Mouse (Mus musculus) right cerebral cortex, postnatal 14 days (tissue): ENCODE results near the gene Olfr2.
"Not testable (repeated sequence)": the region's sequence is repeated elsewhere in the genome, so short reads cannot be mapped to it uniquely, and the experiment has no call there.

Experiments
- DNase-seq: peaks from one replicate; pipeline ENCODE4 v3.0.0; 2022

Olfr2 gene

DNA sequence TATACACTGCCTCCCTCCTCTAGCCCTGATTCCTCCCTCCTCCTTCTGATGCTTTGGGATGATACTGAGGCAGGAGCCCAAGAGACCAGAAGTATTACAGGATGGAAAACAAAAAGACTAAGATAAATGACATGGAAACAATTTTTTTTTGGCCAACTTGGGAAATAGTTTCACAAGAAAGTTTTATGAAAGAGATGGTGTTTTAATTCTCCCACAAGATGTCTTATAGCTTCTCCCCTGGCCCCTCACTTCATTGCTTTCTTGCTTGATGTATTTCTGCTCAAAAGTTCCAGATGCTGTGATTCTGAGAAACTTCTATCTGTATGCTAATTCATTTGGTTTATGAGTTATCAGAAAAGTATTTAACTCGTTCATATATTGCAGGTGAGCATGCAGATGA lies at the start of gene Olfr2:
Olfr2 (minus strand) TSS at position 101 of the 400 bp plus-strand sequence.
- DNase-seq: no peak

DNA sequence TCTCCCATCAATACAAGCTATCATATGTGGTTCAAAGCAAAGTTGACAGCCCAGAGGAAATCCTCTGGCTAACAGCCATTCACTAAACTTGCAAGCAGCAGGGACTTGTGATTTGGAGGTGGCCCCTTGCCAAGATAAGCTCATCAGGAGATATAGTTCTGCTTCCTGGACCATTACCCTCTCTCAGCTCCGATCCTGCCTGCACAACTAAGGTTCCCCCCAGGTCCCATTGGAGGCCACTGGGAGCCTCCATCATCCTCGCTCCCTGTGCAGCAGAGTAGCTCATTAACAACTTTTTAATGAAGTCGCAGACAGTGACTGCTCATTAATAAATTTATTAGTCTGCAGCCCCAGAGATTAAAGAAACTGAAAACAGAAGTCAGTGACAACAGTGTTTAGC lies 41.7 kb upstream of the Olfr2 start:
- no peak for DNase-seq

DNA sequence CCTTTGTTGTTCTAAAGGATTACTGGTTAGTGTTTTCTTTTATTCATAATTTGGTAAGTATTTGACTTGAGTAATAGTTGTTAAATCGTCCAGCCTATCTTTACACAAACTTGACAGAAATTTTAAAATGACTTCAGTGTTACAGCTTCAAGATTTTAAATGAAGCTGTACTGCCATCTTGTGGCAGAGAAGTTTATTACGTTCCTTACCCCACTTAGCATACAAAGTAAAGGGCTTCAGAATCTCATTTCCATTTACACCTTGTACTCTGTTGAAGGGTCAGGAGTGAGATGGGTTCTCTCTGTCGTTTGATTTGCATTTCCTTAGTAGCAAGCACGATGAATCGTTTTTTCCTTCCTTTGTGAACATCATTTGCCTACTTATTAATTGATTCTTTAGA lies 40.0 kb upstream of the Olfr2 start:
- peak; percentile 7 for DNase-seq

DNA sequence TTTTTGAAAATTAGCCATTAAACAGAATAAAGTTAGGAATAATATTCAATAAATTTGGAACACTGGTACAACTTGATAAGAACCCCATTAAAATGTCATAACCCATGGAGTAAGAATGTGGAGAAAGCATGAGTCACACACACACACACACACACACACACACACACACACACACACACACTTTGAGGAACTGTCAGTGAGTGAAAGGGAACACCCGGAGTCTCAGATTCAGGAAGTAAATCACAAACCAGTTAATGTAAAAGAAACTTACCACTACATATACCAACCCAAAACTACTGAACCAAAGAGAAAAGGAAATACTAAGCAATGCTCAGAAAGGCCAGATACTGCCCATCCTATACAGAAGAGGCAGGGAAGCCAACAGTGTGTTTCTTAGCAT lies 38.5 kb upstream of the Olfr2 start:
- no peak for DNase-seq

DNA sequence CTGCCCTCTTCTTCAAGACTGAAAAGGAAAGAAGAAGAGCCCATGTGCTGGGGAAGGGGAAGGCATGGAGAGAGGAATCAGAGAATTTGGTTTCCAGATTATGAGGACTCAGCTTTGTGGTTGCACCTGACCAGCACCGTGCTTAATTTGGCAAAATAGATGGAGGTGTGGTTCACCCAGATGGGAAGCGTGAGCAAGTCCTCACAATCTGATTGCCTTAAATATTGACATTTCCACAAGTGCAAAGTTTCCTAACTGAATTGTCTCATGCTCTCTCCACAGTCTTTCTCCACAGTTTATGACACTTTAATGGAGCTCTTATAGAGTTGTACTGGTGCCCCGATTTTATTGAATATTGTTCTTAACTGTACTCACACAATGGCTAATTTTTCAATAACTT lies 37.3 kb upstream of the Olfr2 start:
- no peak for DNase-seq

DNA sequence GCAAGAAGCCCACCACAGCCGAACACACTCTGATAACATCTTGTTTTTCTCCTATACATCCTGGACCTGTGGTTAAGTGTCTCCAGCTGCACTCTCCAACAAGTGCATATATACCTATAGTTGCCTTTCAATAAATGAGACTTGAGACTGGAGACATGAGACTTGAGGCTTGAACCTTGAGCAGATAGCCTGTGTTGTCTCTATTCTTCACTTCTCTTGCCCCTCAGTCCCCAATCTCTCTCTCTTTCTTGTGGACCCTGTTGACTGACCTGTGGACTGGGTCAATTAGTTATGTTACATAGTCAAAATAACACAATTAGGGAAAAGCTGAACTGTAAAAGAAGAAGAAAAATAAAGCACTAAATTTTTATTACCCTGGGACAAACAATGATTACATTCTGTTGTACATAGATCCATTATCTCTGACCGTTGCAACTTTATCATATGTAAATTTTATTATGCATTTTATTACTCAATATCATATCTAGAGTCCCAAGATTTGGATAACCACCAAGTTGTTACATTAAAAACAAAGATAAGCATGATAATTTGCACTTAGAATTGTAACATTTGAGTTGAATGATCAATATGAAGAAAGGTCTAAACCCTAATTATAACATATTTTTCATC lies 34.2 kb upstream of the Olfr2 start:
- DNase-seq: no peak

DNA sequence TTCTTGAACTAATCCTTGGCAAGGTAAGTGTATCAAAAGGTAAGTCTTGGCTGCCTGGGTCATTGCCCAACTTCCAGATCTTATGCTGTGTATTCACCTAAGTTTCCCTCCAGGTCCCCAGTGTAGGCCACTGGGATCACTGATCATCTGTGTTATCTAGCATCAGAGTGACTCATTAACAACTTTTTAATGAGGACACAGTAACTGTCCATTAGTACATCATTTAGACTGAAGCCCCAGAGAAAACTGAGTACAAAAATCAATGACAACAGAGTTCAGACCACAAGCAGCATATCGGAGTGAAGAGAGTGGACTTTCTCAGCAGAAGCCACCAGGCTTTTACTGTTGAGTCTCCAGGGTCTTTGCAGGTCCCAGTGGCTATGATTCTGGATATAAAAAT lies 25.0 kb upstream of the Olfr2 start, which contains the start of gene Olfr713:
Olfr713 (plus strand) TSS at position 301 of the 400 bp plus-strand sequence.
- no peak for DNase-seq

DNA sequence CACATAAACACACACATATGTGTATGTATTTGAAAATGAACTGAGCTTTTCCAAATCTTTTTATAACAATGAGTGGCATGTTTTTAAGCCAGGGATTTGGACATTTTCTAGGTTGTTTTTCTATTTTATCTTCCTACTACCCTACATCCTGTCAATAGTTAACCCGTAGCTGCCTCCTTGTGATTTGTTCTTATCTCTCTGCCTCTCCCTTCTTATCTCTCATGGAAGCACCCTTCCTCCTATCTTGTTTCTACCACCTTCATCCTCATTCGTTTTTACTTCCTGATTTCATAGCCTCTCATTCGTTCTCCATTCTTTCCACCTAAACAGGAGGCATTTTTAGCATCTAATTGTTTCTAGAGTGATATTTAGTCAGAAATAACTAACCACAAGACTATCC lies 1.7 kb downstream of the Olfr2 start:
- DNase-seq: no peak

DNA sequence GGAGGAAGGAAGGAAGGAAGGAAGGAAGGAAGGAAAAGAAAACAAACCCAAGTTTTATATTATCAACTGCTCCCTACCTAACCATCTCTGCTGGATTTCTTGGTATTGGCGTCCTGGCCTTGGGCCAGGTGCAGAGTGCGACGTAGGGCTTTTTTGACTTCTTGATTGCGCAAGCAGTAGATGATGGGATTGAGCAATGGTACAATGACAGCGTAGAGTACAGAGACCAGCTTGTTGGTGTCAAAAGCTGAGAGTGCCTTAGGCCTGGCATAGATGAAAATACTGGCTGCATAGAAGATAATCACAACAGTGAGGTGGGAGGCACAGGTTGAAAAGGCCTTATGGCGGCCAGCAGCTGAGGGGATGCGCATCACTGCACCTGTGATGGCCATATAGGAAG lies 5.1 kb downstream of the Olfr2 start:
- DNase-seq: no peak

DNA sequence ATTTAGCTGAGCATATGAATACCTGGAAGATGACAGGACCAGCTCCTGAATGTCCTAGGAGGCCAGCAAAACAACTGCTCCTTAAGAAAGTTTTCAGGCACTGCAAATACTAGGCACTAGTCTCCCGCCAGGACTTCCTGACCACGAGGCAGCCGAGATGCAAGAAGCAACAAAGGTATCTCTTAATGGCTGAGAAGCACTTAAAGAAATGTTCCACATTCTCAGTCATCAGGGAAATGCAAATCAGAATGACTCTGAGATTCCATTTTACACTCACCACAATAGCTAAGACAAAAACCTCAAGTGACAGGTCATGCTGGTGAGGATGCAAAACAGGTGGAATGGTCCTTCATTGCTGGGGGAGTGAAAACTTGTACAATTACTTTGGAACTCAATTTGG lies 20.6 kb downstream of the Olfr2 start:
- no peak for DNase-seq

DNA sequence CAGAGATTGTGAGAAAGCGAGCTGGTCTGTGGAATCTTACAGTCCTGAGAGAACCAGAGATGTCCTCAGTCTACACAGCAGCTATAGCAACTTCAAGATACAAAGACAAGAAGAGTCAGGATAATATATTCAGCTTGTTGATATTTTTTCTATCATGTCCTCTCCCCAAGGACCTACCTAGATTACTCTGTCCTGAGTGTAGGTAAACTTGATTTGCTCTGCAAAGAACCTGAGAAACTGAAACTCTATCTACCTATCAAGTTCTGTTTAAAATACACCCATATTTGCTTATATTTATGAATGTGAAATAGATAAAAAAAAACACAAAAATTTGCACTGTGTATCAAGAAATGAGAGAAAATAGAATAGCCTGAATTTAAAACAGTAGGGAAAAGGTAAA lies 30.5 kb downstream of the Olfr2 start, which contains the start of gene Olfr711:
Olfr711 (minus strand) TSS at position 101 of the 400 bp plus-strand sequence.
- DNase-seq: no peak

DNA sequence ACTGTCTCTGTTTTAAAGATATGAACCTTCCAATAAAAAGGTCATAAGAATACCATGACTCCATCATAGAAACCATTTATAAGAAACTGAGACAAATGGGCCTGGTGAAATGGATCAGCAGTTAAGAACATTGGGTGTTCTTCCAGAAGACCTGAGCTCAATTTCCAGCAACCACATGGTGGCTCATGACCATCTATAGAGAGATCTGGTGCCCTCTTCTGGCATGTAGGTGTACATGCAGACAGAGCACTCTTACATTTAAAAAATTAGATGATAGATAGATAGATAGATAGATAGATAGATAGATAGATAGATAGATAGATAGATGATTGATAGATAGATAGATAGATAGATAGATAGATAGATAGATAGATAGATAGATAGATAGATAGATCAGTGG lies 38.4 kb downstream of the Olfr2 start:
- DNase-seq: not testable (repeated sequence)

DNA sequence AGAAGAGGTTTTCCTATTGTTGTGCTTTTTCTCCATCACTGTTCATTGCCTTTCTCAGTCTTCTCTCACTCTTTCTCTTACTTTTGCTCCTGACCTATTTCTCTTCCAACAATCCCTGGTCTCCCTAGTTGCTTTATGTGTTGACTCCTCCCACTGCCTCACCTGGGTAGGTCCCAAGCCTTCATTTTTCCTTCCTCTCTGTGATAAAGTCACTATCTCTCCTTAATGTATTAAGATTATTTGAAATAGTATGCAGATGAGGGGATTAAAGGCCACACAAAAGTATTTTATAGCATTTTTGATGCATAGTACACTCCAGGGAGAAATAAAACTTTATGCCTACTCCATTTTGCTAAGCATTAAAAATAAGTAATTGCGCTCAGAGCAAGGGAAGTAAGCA lies 42.0 kb downstream of the Olfr2 start, which contains the start of gene Olfr6:
Olfr6 (minus strand) TSS at position 101 of the 400 bp plus-strand sequence.
- DNase-seq: no peak

DNA sequence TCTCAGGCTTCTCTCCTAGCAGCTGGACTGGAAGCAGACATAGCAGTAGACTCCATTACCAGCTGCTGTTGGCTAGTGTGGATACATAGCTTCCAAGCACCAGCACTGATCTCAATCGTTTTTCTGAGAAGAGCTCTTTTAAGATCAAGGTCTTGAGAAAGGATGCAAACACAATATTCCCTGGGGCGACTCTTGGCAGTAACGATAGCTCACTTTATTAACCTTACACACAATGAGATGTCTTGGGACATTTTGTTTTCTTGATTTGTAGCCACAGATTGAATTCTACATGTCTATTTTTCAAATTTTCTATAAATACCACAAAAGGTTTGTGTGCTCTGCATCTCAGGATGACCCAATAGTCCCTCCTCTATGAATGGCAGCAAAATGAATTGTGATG lies 57.7 kb downstream of the Olfr2 start, which contains the start of gene Olfr710:
Olfr710 (minus strand) TSS at position 101 of the 400 bp plus-strand sequence.
- no peak for DNase-seq
